Mouse (Mus musculus): Measurements from ENCODE around the gene Glis2. TPM values are rescaled to one million over a fixed set of nuclear protein-coding genes. Genes with fewer than 3 reads are reported as not detected.
A peak's percentile ranks its signal among the peaks of the same experiment; 100 is the strongest.

Glis2 gene
- total RNA-seq, 2 experiments from 2014 or later = 12.0 to 13.2 TPM

DNA sequence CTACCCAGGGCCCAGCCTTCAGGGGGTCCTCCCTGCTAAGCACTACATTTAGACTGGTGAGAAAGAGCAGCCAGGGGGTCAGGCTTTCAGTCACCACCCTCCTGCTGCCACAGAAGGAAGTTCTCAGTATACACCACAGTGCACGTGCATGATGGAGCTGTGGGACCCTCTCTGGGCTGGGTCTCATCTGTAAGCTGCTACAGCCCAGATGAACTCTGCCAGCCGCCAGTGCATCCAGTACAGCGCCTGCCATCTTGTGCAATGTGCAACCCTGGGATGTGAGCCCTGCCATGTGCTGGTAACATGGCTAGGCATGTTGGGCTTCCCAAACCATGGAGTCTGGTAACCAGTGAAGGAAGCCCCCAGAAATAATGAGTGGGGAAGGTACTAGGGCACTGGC, 55.6 kb downstream of the Glis2 start:
- intact Hi-C loops (cut with DNase I) = no loop called here
- no peak for DNase-seq (ENCODE audit: low spot score in 2 of 2)

DNA sequence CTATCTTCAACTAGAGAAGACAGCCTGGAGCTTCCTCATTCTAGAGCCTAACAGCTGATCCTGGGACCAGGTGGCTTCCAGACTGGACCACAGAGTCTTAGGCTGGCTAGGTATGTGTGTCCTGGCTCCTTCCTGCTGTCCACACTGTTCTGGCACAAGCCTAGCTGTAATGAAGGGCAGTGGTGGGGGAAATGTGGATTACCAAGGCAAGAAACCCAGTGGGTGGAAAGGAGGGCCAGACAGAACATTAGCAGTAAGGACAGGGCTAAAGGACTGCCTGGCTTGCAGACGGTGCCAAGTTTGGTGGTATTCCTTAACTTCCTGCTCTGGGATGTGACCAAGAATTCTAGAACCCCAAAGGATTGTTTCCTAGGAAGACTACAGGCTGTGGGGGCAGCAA, 56.6 kb downstream of the Glis2 start:
- DNase-seq (ENCODE audit: low spot score in 2 of 2) = no peak
- intact Hi-C loops (cut with DNase I) = no loop called here

DNA sequence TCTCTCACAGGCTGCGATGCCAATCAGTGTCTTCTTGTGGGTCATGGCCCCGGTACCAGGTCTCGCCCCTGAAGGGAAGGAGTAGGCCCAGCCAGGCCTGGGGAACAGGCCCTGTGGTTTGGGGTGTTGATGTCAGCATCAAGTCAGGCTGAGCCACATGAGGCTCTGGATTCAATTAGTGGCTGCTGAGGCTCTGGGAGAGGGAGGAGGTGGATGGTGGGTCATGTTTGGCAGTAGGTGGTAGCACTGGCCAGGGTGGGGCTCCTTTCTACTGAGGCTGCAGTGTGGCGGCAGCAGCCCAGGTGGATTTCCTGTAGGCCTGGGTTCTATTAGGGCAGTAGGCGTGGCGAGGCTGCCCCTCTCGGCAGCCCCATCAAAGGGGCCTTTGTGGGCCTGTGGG, 57.1 kb downstream of the Glis2 start:
- no peak for DNase-seq (ENCODE audit: low spot score in 2 of 2)
- intact Hi-C loops (cut with DNase I) = no loop called here

DNA sequence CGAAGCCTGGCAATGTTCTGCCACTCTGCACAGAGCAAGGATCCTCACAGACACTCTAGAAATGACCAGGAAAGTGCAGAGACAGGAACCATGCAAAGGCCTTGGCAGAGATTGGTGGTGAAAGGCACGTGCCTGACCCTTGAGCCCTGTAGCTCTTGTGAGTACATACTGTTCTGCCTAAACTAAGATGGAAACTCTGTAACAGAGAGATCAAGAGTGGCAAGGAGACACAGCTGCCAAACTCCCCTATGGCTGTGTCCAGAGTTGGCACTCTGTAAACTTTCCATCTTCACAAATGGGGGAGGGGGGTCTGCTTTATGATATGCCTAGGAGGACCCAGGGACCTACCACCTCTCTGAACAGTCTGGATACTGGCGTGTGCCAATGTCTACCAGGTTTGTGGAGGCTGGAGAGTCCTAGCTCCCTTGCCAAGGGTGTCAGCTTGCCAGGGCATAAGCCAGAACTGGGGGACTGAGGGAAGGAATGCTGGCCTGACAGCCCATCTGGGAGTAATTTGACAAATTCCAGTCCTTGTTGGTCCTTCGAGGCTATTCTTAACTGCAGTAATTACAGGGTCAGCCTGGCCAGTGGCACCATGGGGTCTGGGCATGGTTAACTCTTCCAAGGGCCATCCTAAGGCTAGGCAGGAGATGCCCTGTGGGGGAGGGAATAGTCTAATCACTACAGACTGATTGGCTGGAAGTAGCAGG, 58.3 kb downstream of the Glis2 start:
- no peak for DNase-seq (ENCODE audit: low spot score in 2 of 2)
- intact Hi-C loops (cut with DNase I) = no loop called here

DNA sequence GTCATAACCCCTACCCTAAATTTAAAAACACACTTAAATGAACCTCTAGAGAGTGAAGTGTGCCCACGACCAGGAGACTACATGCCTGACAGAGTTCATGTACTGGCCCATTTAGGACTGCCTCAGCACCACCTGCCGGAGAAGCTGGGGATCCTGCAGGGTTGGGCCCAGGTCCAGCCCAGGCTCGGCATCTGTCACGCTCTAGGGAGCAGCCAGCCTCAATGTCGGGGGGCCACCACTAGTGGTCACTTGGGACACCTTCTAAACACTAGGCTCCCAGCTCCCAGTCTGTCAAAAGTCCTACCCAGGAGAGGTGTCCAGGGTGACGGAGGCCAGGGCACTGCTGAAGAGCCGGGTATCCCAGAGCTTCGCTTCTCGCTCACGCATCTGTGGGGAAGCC, 60.2 kb downstream of the Glis2 start:
- intact Hi-C loops (cut with DNase I) = no loop called here
- DNase-seq (ENCODE audit: low spot score in 2 of 2) = no peak

DNA sequence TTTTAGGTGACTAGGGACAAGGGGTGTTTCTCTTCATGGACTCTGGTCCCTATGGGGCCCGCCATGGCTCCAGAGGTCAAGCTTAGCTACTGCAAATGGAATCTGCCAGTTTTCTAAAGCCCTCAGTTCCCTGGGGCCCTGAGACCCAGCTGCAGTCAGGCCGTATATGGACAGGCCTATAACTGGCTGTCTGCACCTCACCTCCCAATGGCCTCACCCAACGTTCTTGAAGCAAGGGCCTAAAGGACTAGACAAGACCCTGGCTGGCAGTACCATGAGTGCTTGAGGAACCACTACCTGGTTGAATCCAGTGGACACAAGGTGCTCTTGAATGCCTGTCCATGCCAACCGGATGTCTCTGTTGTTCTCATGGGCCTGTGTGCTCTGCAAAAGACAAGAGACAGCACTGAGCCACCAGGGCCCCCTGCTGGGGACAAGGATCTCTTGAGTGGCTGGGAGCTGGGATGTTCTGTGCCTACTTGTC, 60.8 kb downstream of the Glis2 start:
- peak in 1 of 2 experiments; percentile 33 for DNase-seq (ENCODE audit: low spot score in 2 of 2)
- intact Hi-C loops (cut with DNase I) = no loop called here

DNA sequence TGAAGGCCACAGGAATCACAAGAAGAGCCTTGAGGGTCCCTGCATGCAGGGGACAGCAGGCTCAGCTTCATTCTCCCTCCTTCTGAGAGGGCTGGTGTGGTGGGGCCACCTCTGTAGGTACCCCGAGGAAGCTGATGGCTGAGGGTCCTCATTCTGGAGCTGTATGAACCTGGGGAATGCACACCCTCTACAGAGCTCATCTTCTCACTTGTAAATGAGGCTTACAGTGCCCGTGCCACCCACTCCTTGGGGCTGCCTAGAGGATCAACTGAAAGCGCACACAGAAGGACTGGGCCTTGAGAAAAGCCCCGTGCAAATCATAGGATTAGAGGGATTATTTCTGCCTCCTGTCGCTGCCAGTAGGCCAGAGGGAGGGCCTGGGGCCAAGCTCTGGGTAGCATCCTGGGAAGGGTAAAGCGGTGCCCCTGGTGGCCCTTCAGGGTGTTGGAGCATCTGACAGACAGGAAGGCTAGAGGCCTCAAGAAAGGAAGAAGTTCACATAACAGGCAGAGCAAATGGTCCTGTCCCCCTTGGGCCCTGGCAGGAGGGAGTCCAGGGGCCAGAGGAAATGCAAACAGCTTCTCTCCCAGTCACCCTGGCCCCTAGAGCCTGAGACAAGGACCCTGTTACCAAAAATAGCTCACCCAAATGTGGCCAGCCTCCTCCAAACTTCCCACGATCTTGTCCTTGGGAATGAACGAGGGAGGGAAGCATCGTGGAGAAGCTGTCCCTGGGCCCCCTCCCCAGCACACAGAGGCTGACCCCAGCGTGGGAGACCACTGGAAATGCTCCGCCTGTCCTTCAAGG, 61.5 kb downstream of the Glis2 start:
- DNase-seq (ENCODE audit: low spot score in 2 of 2) = no peak
- intact Hi-C loops (cut with DNase I) = no loop called here

DNA sequence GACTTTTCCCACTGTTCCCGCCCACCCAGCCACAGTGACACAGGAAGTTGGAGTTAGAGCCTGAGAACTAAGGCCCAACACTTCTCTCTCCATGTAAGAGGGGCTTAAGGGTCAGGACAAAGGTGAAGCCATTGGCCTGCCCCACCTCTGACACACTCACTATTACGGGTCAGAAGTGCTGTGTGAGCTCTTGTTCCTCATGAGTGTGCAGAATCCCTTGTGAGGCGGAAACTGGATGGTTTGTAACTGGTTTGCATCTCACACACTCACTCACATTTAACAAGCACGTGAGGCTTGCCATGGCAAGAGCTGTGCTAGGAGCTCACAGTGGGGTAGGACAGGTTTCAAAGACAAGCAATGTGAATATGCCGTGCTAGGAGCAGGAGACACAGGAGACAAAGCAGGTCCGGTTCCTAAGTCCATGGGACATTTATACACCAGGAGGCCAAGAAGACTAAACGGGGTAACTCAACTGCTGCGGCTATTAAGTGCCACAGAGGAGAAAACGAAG, 62.1 kb downstream of the Glis2 start:
- no peak for DNase-seq (ENCODE audit: low spot score in 2 of 2)
- intact Hi-C loops (cut with DNase I) = no loop called here

DNA sequence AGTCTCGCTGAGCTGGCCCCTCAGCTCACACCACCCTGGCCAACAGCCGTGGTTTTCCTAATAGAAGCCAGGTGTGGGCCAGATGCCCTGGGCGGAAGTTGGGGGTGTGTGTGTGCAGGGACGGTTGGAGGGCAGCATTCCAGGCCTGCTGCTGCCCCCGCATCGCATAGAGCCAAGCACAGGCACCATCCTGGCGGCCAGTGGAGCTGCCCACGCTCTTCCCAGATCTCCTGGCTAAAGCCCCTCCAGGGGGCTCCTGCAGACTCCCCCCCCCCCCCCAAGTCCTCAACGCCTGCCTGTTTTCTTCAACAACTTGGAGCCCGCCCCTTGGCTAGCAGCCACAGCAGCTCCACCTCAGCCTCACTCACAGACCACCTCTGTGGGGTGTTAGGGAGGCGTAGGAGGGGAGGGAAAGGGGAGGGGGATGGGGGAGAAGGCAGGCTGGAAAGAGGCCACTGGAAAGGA, 64.3 kb downstream of the Glis2 start:
- intact Hi-C loops (cut with DNase I) = no loop called here
- DNase-seq (ENCODE audit: low spot score in 2 of 2) = peak; percentile 51 to 76

DNA sequence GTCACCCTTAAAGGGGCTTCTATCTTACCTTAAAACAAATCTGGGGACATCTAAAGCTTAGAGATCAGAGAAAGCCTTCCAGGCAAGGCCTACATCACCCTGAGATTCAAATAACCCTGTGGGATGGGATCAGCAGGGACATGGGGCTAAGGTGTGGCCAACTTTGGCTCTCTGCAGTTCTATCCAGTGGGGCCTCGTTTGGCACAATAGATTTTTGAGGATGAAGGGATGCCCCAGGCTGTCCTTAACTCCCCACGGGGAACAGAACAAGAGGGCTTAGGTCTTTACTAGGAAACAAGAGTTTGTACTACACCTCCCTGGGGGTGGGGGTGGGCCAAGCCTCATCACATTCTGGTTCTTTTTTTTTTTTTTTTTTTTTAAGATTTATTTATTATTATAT, 64.8 kb downstream of the Glis2 start:
- intact Hi-C loops (cut with DNase I) = no loop called here
- DNase-seq (ENCODE audit: low spot score in 2 of 2) = no peak

DNA sequence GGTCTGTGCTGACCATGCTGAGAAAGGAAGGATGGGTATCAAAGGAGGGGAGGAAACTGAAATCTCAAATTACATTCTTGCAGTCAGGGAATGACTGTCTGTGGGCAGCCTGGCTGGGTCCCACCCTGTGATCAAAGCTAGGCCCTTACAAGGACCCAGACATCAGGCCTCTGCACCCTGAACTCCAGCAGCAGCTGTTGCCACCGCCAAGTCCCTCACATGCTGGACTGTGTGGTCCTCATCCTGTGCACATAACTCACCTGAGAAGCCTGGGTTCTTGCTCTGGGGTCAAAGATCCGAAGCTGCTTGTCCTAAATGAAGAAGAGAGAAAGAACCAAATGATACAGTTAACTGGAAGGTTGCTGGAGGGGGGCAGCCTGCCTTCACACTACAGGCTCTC, 67.1 kb downstream of the Glis2 start:
- intact Hi-C loops (cut with DNase I) = no loop called here
- no peak for DNase-seq (ENCODE audit: low spot score in 2 of 2)

DNA sequence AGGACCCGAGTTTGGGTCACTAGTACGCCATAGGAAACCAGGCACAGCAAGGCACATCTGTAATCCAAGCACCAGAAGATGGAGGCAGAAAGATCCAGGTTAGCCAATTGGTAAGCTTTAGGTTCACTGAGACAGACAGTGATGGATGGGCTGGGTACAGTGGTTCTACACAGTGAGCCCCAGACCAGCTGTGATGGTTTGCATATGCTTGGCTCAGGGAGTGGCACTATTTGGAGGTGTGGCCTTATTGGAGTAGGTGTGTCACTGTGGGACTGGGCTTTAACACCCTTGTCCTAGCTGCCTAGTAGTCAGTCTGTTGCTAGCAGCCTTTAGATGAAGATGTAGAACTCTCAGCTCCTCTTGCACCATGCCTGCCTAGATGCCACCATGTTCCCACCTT, 69.3 kb downstream of the Glis2 start:
- DNase-seq (ENCODE audit: low spot score in 2 of 2) = no peak
- intact Hi-C loops (cut with DNase I) = no loop called here

DNA sequence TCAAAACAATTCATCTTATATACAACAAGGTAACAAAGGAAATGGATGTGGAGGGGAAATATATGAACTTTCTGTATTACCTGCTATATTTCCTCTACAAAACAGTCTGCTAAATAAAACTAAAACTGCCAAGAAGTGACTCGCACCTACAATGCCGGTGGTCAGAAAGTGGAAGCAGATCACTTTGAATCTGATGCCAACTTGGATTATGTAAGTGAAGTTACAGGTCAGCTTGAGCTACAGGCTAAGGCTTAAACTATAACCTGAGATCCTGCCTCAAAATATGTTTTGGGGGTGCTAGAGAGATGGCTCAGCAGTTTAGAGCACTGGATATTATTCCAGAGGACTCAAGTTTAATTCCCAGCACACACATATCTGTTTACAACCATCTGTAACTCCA, 71.2 kb downstream of the Glis2 start:
- DNase-seq (ENCODE audit: low spot score in 2 of 2) = no peak
- intact Hi-C loops (cut with DNase I) = loop anchor here (5.0 kb wide), 1 partner anchor 108 kb away; the partner anchor contains the start of gene Tfap4

DNA sequence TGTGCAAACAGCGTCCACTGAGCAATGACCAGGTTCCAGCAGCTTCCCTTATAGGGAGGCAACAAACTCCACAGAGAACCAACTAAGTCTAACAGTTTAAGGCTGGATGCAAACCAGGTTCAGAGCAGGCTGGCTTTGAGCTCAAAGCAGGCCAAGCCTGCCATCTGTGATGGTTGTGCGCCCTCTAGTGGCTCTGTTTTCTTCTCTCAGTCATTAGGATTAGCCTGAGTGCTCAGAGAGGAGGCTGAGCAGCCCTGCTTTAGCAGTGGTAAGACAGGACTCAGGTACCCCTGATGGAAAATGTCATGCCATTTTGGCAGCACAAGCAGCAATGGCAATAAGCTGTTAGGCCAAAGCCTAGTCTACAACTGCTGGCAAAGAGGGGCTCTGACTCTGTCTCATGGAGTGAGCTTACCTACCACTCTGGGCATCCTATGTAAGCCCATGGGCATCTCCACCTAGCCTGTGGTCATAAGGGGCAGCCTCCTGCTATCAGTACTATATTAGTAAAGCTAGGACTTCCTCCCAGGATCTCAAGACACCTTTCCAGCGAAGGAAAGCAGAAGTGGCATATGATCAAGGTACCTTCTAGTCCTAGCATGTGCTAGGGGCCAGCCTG, 72.8 kb downstream of the Glis2 start:
- DNase-seq (ENCODE audit: low spot score in 2 of 2) = peak; percentile 74 to 85
- intact Hi-C loops (cut with DNase I) = loop anchor here (1.0 to 5.0 kb wide), 2 partner anchors 37 to 110 kb away; partner anchors contain the start of gene Tfap4

DNA sequence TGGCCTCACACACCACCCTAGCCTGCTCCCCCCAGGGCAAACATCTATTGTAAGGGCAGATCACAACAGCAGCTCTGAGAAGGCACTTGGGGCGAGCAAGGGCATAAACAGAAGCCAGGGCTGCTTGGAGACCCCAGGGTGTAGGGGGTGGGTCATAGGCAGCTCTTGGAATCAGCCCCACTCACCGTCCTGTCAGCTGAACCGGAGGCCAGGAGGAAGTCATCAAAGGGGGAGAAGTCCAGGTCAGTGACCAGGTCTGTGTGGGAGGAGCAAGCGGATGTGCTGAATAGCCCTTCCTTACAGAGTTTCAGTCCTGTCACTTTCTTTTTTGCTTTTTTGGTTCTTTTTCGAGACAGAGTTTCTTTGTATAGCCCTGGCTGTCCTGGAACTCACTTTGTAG, 75.8 kb downstream of the Glis2 start:
- DNase-seq (ENCODE audit: low spot score in 2 of 2) = no peak
- intact Hi-C loops (cut with DNase I) = no loop called here

DNA sequence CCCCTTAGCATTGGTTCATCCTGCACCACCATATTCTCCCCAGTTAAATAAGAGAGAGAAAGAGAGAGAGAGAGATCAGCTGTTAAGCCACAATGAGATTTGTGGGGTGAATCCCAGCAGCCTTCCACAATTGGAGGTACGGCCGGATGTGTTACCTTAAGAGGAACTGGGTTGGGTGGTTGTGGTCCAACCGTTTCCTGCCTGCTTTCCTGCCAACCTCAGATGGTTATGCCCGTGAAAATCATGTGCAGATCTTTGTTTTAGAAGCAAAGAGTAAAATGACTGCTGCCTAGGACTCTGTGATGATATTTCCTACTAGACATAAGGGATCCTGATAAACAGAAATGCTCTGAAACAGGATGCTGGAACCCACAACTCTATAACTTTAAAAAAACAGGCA, 79.6 kb downstream of the Glis2 start:
- intact Hi-C loops (cut with DNase I) = no loop called here
- DNase-seq (ENCODE audit: low spot score in 2 of 2) = no peak

Measured in left cerebral cortex, postnatal 36 days (tissue).